Mouse (Mus musculus) erythroblast, embryonic 14.5 days (primary cell): ENCODE data around the gene Tbata. TPM values are rescaled to one million over a fixed set of nuclear protein-coding genes. Genes with fewer than 3 reads are reported as not detected.

Experiments
- H3K27me3 ChIP-seq: 2 replicates; pipeline ENCODE4 v1.6.1; 2012; ENCODE audit warnings: inconsistent platforms; ENCODE audit not compliant: control insufficient read depth
- H3K36me3 ChIP-seq: 2 replicates; pipeline ENCODE4 v1.6.1; 2012; ENCODE audit warnings: mild to moderate bottlenecking, inconsistent platforms; ENCODE audit not compliant: control insufficient read depth
- H3K4me1 ChIP-seq: 2 replicates; pipeline ENCODE4 v1.6.1; 2012; ENCODE audit warnings: inconsistent platforms; ENCODE audit not compliant: control insufficient read depth
- H3K4me3 ChIP-seq: replicated peaks from 2 replicates; pipeline ENCODE3; 2012; ENCODE audit warnings: moderate library complexity, mild to moderate bottlenecking, inconsistent platforms
- H3K9me3 ChIP-seq: 2 replicates; pipeline ENCODE4 v1.6.1; 2012; ENCODE audit warnings: low read length, inconsistent platforms, mixed read lengths; ENCODE audit not compliant: control insufficient read depth
- GATA1 ChIP-seq: IDR thresholded peaks from 2 replicates; pipeline ENCODE4 v1.6.1; 2012; ENCODE audit warnings: low read length, inconsistent platforms, mixed read lengths
- TAL1 ChIP-seq: IDR thresholded peaks from 3 replicates; pipeline ENCODE4 v1.6.1; 2012; ENCODE audit warnings: low read length, inconsistent platforms, mixed read lengths
- polyA plus RNA-seq: library from polyadenylated mRNA; stranded (reverse); fragments of >175 nt; gene quantifications from 2 replicates; pipeline ENCODE4 v1.2.3, GENCODE M21; 2012

Gene Tbata
- polyA plus RNA-seq, 1 experiment, result not detected

DNA sequence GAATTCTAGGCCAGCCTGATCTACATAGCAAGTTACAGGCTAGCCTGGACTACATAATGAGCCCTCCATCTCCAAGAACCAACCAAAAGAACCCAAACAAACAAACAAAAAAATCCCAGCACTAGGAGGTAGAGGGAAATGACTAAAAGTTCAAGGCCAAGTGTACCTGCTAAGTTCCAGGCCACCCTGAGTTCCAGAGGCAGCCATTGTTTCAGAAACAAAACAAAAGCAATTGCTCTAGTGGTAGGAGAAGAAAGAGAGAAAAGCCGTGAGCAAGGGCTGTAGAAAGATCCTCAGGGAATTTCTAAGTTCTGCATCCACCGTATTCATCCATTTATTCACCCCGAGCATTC, 26.0 kb upstream of the Tbata start:
- peaks cover 3% of the 10 kb centered on the region; the same call in 1 of the 2 replicates for H3K36me3 ChIP-seq
- H3K4me1 ChIP-seq, result peaks cover 59% of the 10 kb centered on the region
- H3K27me3 ChIP-seq, result peaks cover 4% of the 10 kb centered on the region; the same call in 1 of the 2 replicates
- H3K9me3 ChIP-seq, result no peaks in the 10 kb centered on the region
- no peak for TF ChIP-seq GATA1
- no peak for TF ChIP-seq TAL1
- peak overlapping the region; percentile 92 for H3K4me3 ChIP-seq

GRCm38 (mm10) chr10:61146119-61146806, 25.5 kb upstream of the Tbata start:
- Histone ChIP-seq H3K4me1 (peaks cover 62% of the 10 kb centered on the region), H3K9me3 (no peaks in the 10 kb centered on the region), H3K27me3 (peaks cover 4% of the 10 kb centered on the region; the same call in 1 of the 2 replicates), H3K36me3 (peaks cover 3% of the 10 kb centered on the region; the same call in 1 of the 2 replicates), H3K4me3 (peak overlapping the region; percentile 92)
- TF ChIP-seq TAL1, result no peak
- no peak for TF ChIP-seq GATA1

DNA sequence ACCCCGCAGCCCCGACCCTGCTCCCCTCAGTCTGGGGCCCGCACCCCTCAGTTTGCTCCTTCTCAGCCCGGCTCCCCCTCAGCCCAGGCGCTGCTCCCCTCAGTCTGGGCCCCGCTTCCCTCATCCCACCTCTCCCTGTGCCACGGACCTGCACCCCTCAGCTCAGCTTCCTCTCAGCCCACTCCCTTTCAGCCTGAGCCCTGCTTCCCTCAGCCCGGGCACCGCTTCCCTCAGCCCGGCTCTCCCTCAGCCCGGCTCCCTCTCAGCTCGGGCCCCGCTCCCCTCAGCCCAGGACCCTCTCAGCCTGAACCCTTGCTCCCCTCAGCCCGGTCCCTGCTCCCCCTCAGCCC, 25.0 kb upstream of the Tbata start:
- Histone ChIP-seq H3K27me3 (peaks cover 4% of the 10 kb centered on the region; the same call in 1 of the 2 replicates), H3K4me1 (peaks cover 63% of the 10 kb centered on the region)

GRCm38 (mm10) chr10:61147157-61148040, 24.4 kb upstream of the Tbata start, which contains the start of gene Sgpl1:
TSS of gene Sgpl1 (minus strand) at chr10:61147703.
- TF ChIP-seq GATA1 (no peak), TAL1 (no peak)
- Histone ChIP-seq H3K27me3 (peaks cover 4% of the 10 kb centered on the region; the same call in 1 of the 2 replicates), H3K9me3 (no peaks in the 10 kb centered on the region), H3K4me3 (peak within 1 kb of the TSS; percentile 92), H3K4me1 (peaks cover 64% of the 10 kb centered on the region), H3K36me3 (no peaks in the 10 kb centered on the region)

More for the DNA sequence above, 25.0 kb upstream of the Tbata start:
- no peaks in the 10 kb centered on the region for H3K9me3 ChIP-seq
- TF ChIP-seq TAL1 (no peak), GATA1 (no peak)
- peak overlapping the region; percentile 92 for H3K4me3 ChIP-seq
- H3K36me3 ChIP-seq, result no peaks in the 10 kb centered on the region

DNA sequence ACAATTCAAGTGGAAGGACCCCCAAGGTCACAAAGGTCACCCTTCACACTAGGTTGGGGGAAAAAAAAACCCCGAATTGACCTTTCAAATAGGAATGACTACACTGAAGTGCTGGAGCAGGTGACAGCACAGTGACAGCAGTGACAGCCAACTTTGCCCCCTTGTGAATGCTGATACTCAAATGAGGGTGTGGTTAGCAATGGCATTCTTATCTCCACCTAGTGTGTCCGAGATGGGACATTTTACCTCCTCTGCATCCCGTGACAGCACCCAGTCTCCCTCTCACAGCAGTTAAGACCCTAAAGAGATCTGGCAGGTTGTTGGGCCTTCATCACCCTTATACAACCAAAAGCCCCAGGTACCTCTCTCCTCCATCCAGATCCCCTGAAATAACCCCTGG, 22.3 kb upstream of the Tbata start:
- TF ChIP-seq GATA1 (peak; percentile 11; the same call in 1 of the 2 replicates), TAL1 (no peak)
- H3K27me3 ChIP-seq, result peaks cover 4% of the 10 kb centered on the region; the same call in 1 of the 2 replicates
- peaks cover 69% of the 10 kb centered on the region for H3K4me1 ChIP-seq

GRCm38 (mm10) chr10:61150616-61151015, 21.1 kb upstream of the Tbata start:
- Histone ChIP-seq H3K4me1 (peaks cover 77% of the 10 kb centered on the region), H3K36me3 (no peaks in the 10 kb centered on the region), H3K4me3 (no peak overlapping the region), H3K9me3 (no peaks in the 10 kb centered on the region), H3K27me3 (peaks cover 4% of the 10 kb centered on the region; the same call in 1 of the 2 replicates)
- TF ChIP-seq GATA1, result no peak
- TF ChIP-seq TAL1, result no peak

More for the DNA sequence above, 22.3 kb upstream of the Tbata start:
- no peaks in the 10 kb centered on the region for H3K9me3 ChIP-seq
- H3K36me3 ChIP-seq, result no peaks in the 10 kb centered on the region
- H3K4me3 ChIP-seq, result peak overlapping the region; percentile 42

DNA sequence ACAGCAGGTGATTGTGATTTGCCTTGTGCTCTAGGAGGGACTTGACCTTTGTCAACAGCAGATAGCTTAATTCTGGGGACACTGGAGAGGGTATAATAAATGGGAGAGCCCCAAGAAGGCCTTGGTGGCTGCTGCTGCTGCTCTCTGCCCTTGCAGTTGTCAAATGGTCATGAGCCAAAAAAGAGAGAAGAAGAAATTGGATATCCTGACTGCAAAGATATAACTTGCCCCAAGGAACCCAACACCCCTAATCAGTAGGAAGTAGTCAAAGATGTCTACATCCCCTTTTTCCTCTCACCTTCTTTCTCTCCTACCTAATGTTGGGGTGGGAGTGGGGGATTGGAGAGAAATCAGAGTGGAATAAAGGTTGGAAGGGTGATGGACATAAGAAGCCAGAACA, 19.6 kb upstream of the Tbata start:
- TF ChIP-seq GATA1, result no peak
- TF ChIP-seq TAL1, result no peak
- Histone ChIP-seq H3K4me3 (no peak overlapping the region), H3K9me3 (no peaks in the 10 kb centered on the region), H3K4me1 (peaks cover 62% of the 10 kb centered on the region), H3K36me3 (no peaks in the 10 kb centered on the region), H3K27me3 (no peaks in the 10 kb centered on the region)

DNA sequence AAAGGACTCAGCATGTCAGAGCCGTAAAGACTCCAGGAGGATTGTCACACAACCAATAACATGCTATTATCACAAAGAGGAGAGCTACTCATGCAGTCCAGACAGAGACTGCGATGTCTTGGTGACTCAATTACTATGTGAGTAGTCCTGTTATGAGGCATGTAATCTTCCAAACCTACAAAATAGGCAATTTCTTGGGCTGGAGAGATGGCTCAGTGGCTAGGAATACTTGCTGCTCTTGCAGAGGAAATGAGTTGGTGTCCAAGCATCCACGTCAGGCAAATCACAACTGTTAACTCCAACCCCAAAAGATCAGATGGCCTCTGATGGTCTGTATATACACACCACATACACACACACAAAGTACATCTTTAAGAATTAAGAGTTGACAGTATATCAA, 16.1 kb upstream of the Tbata start:
- H3K36me3 ChIP-seq, result no peaks in the 10 kb centered on the region
- H3K27me3 ChIP-seq, result no peaks in the 10 kb centered on the region

GRCm38 (mm10) chr10:61156453-61156852, 15.3 kb upstream of the Tbata start:
- TF ChIP-seq GATA1, result no peak
- no peak for TF ChIP-seq TAL1
- Histone ChIP-seq H3K27me3 (no peaks in the 10 kb centered on the region), H3K9me3 (no peaks in the 10 kb centered on the region), H3K4me1 (peaks cover 25% of the 10 kb centered on the region), H3K4me3 (no peak overlapping the region), H3K36me3 (no peaks in the 10 kb centered on the region)

More for the DNA sequence above, 16.1 kb upstream of the Tbata start:
- Histone ChIP-seq H3K4me1 (peaks cover 33% of the 10 kb centered on the region), H3K9me3 (no peaks in the 10 kb centered on the region), H3K4me3 (no peak overlapping the region)
- no peak for TF ChIP-seq TAL1
- no peak for TF ChIP-seq GATA1
